In the genomic region with DNA sequence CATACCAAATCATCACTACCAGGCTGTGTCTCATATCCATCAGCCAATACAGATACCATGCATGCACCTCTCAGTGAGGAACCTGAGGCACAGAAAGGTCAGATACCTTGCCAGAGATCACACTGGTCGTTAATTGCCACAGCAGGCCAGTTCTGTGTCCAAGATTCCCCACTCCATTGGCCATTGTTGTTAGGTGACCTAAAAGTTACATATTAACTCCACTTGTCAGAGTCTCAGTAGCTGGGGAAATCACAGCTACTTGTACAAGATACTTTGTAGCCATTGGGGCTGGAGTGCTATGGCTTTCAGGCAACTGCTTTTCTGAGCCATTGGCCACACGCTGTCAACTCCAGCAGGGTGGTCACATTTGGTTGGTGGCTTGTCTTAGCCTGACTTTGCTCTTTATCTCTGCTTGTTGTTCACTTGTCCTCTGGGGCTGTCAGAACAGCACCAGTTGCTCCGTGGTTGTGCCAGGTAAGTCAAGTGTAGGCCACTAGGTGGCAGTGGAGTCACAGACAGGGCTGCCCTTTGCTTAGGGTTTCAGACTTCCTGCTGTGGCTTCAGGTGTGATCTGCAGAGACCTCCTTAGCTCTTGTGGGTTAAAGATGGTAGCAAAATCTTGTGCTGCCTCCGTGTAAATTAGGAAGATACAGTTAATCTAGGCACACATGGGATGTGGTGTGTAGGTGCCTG, we compare ENCODE assay signal across 8 mouse cellular contexts.
A peak's percentile ranks its signal among the peaks of the same experiment; 100 is the strongest.
DNase-seq lines count a peak whose midpoint lies in the region; ATAC-seq and TF ChIP-seq lines count a peak whose summit lies in the region.

No protein-coding gene starts in this region.

- no peaks in the 10 kb centered on the region for H3K79me2 ChIP-seq in MEL (ENCODE audit: control insufficient read depth, insufficient read depth, low read length, poor library complexity)

- TF ChIP-seq CTCF in MEL (IDR thresholded peaks at IDR 0.05 in 2 of 3, conservative IDR thresholded peaks at IDR 0.05 in 1 of 3; ENCODE audit: control insufficient read depth in 1 of 3, insufficient read depth in 1 of 3, low read depth in 2 of 3, low read length in 3 of 3, poor library complexity in 1 of 3, severe bottlenecking in 1 of 3): peak; percentile 7 to 45 (median 30); a peak in 4 of 6 replicates
- peak; percentile 91 for TF ChIP-seq CTCF in bone marrow macrophage, adult 2 months (IDR thresholded peaks at IDR 0.05; ENCODE audit: low read depth, low read length)
- TF ChIP-seq CTCF in lung, postnatal 0 days (IDR thresholded peaks at IDR 0.05): peak; percentile 97

- peak; percentile 68; the same call in 1 of the 2 replicates for ATAC-seq in embryonic facial prominence, embryonic 14.5 days (ENCODE audit: low read depth)
- ATAC-seq in lung, postnatal 0 days: peak; percentile 74

- DNase-seq in MEL (ENCODE audit: low read depth, low spot score): peak; percentile 8
- DNase-seq in embryonic facial prominence, embryonic 14.5 days (ENCODE audit: low spot score): peak; percentile 79
- DNase-seq in heart, postnatal 14 days: peak; percentile 74 to 86
- peak; percentile 84 to 87 for DNase-seq in kidney, postnatal 4 days
- DNase-seq in lung, postnatal 0 days (ENCODE audit: low spot score): peak; percentile 77
- peak; percentile 83 for DNase-seq in retina, embryonic 14.5 days (ENCODE audit: low spot score)
- peak; percentile 79 for DNase-seq in thymus, postnatal 25 days

- intact Hi-C loops in heart, postnatal 14 days (cut with DNase I): loop anchor here (1.0 to 10.0 kb wide), 3 partner anchors 106 to 948 kb away; no protein-coding TSS in a partner anchor

- WGBS in embryonic facial prominence, embryonic 14.5 days: 26% methylated on average over 4 of the region's 4 CpGs
- WGBS in lung, postnatal 0 days: 17% methylated on average over 4 of the region's 4 CpGs

- H3K4me3 ChIP-seq in MEL (ENCODE audit: control insufficient read depth in 1 of 2, insufficient read depth in 1 of 2, low read depth in 2 of 2, low read length in 2 of 2): no peak overlapping the region
- no peak overlapping the region for H3K4me3 ChIP-seq in bone marrow macrophage, adult 2 months (ENCODE audit: insufficient read depth, low read length)
- no peak overlapping the region for H3K4me3 ChIP-seq in embryonic facial prominence, embryonic 14.5 days (ENCODE audit: low read depth, low read length)
- H3K4me3 ChIP-seq in lung, postnatal 0 days (ENCODE audit: low read depth, low read length): no peak overlapping the region

- peak; percentile 15 for TF ChIP-seq RAD21 in MEL (IDR thresholded peaks at IDR 0.05; ENCODE audit: low read depth, low read length)

- no peak overlapping the region for H3K9ac ChIP-seq in MEL (ENCODE audit: control insufficient read depth, low read depth, low read length, poor library complexity, severe bottlenecking)
- H3K9ac ChIP-seq in embryonic facial prominence, embryonic 14.5 days (ENCODE audit: low read depth, low read length): no peak overlapping the region
- no peak overlapping the region for H3K9ac ChIP-seq in lung, postnatal 0 days (replicated peaks; ENCODE audit: low read depth)

- H3K27ac ChIP-seq in MEL (ENCODE audit: control insufficient read depth, low read depth, low read length): no peak overlapping the region
- H3K27ac ChIP-seq in bone marrow macrophage, adult 2 months (ENCODE audit: insufficient read depth, low read depth, low read length): no peak overlapping the region
- no peak overlapping the region for H3K27ac ChIP-seq in embryonic facial prominence, embryonic 14.5 days (replicated peaks; ENCODE audit: low read depth, low read length)
- no peak overlapping the region for H3K27ac ChIP-seq in lung, postnatal 0 days (ENCODE audit: low read length)

- H3K4me2 ChIP-seq in embryonic facial prominence, embryonic 14.5 days (ENCODE audit: low read depth, low read length): no peak overlapping the region
- H3K4me2 ChIP-seq in lung, postnatal 0 days (replicated peaks; ENCODE audit: low read depth, low read length): 0 out of 2 replicates have a peak overlapping the region, but pooled peaks have one; percentile 3

- no peaks in the 10 kb centered on the region for H3K27me3 ChIP-seq in MEL (ENCODE audit: control insufficient read depth in 1 of 2, insufficient read depth in 2 of 2, low read length in 2 of 2)
- no peaks in the 10 kb centered on the region for H3K27me3 ChIP-seq in embryonic facial prominence, embryonic 14.5 days (replicated peaks; ENCODE audit: control insufficient read depth, insufficient read depth, low read length)
- H3K27me3 ChIP-seq in lung, postnatal 0 days (replicated peaks; ENCODE audit: insufficient read depth, low read length): no peaks in the 10 kb centered on the region

- H3K4me1 ChIP-seq in MEL (ENCODE audit: control insufficient read depth in 1 of 2, insufficient read depth in 2 of 2, low read length in 2 of 2): no peaks in the 10 kb centered on the region
- peaks cover 5% of the 10 kb centered on the region for H3K4me1 ChIP-seq in bone marrow macrophage, adult 2 months (ENCODE audit: control insufficient read depth, insufficient read depth, low read length)
- H3K4me1 ChIP-seq in embryonic facial prominence, embryonic 14.5 days (ENCODE audit: control insufficient read depth, insufficient read depth, low read length): no peaks in the 10 kb centered on the region
- no peaks in the 10 kb centered on the region for H3K4me1 ChIP-seq in lung, postnatal 0 days (ENCODE audit: insufficient read depth, low read depth, low read length)

- TF ChIP-seq EP300 in MEL (IDR thresholded peaks at IDR 0.05; ENCODE audit: low read depth in 1 of 2, low read length in 2 of 2): no peak
- no peak for TF ChIP-seq EP300 in lung, postnatal 0 days (IDR thresholded peaks at IDR 0.05)

- H3K36me3 ChIP-seq in MEL (ENCODE audit: control insufficient read depth in 1 of 2, insufficient read depth in 2 of 2, low read length in 2 of 2): no peaks in the 10 kb centered on the region
- H3K36me3 ChIP-seq in embryonic facial prominence, embryonic 14.5 days (ENCODE audit: control insufficient read depth, insufficient read depth, low read length): no peaks in the 10 kb centered on the region
- H3K36me3 ChIP-seq in lung, postnatal 0 days (ENCODE audit: insufficient read depth, low read length): no peaks in the 10 kb centered on the region

- no peak for TF ChIP-seq POLR2A in MEL (IDR thresholded peaks at IDR 0.05; ENCODE audit: control insufficient read depth in 1 of 2, insufficient read depth in 1 of 2, low read depth in 1 of 2, low read length in 2 of 2, poor library complexity in 1 of 2)
- no peak for TF ChIP-seq POLR2A in bone marrow macrophage, adult 2 months (IDR thresholded peaks at IDR 0.05; ENCODE audit: borderline replicate concordance, low read depth, low read length)

- H3K9me3 ChIP-seq in MEL (replicated peaks; ENCODE audit: insufficient read depth, low read length): no peaks in the 10 kb centered on the region
- no peaks in the 10 kb centered on the region for H3K9me3 ChIP-seq in embryonic facial prominence, embryonic 14.5 days (ENCODE audit: control insufficient read depth, low read length)
- no peaks in the 10 kb centered on the region for H3K9me3 ChIP-seq in lung, postnatal 0 days (ENCODE audit: low read length)

TF ChIP-seq in MEL, 35 proteins besides CTCF, POLR2A, EP300 and RAD21:
- TF ChIP-seq MYB (IDR thresholded peaks at IDR 0.05; ENCODE audit: low read depth, low read length): no peak

Comparison
In these comparisons a context has a peak if more than half of its experiments do, and no peak if none do; other contexts are left out.
1. DNase-seq: peak in every context shown above with its lines; median percentile 86 in kidney, postnatal 4 days; 83 in retina, embryonic 14.5 days; 80 in heart, postnatal 14 days; 79 in embryonic facial prominence, embryonic 14.5 days; 79 in thymus, postnatal 25 days; 77 in lung, postnatal 0 days; 8 in MEL.
2. CTCF ChIP-seq: peak in every context shown above with its lines; median percentile 97 in lung, postnatal 0 days; 91 in bone marrow macrophage, adult 2 months; 30 in MEL.